Mouse (Mus musculus) C2C12 (cell line): ENCODE results near the gene Glod4.

Experiments
- CTCF ChIP-seq: IDR thresholded peaks from one replicate; pipeline ENCODE4 v1.5.1; 2011; ENCODE audit not compliant: control insufficient read depth, insufficient read depth, insufficient read length
- USF1 ChIP-seq: IDR thresholded peaks from one replicate; pipeline ENCODE4 v1.6.1; 2011; ENCODE audit warnings: low read depth, mild to moderate bottlenecking, control low read depth, moderate library complexity

DNA sequence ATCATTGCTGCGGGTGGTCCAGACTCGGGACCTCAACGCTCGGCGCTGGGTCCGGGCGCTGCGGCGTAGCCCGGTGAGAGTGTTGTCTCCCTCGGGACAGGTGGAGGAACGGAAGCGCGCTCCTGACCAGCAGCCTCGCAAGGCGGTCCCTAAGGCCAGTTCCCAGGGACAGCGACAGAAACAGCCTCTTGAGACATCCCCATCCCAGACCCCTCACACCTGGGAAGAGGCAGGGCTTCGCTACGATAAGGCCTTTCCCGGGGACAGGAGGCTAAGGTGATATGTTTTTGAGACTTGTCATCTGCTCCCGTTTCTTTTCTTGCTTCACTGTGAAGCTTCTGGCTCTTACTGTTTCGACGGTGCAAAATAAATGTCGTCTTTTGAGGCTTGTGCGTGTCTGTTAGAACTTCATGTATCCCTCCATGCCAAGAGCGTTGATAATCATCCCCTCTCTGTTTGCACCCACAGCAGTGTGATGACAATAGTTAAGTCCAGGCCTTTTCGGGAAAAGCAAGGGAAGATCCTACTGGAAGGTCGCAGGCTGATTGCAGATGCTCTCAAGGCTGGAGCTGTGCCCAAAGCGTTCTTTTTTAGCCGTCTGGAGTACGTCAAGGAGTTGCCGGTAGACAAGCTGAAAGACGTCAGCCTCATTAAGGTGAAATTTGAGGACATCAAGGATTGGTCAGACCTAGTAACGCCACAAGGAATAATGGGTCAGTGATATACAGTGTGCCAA is 454 bp upstream of the Glod4 start:
- TF ChIP-seq CTCF (no peak), USF1 (no peak)
